Mouse (Mus musculus) CH12.LX (cell line): ENCODE measurements around the gene Ccr10.

Source experiments
- CTCF ChIP-seq, 2 experiments: IDR thresholded peaks in 1 of 2; conservative IDR thresholded peaks in 1 of 2; 2 replicates each; pipeline ENCODE4 v1.5.1; 2011 to 2012; ENCODE audit warnings: low read depth in 2 of 2, low read length in 2 of 2, improper control_type of control experiment in 1 of 2, inconsistent platforms in 1 of 2, mild to moderate bottlenecking in 1 of 2, moderate library complexity in 1 of 2
- EP300 ChIP-seq: IDR thresholded peaks from 2 replicates; pipeline ENCODE4 v1.6.1; 2011; ENCODE audit warnings: low read length, improper control_type of control experiment
- JUND ChIP-seq: conservative IDR thresholded peaks from 2 replicates; pipeline ENCODE4 v1.6.1; 2011; ENCODE audit warnings: low read depth, low read length, improper control_type of control experiment
- MAZ ChIP-seq: IDR thresholded peaks from 2 replicates; pipeline ENCODE4 v1.6.1; 2012; ENCODE audit warnings: low read depth, mild to moderate bottlenecking, inconsistent platforms, low read length, improper control_type of control experiment, moderate library complexity
- MEF2A ChIP-seq: IDR thresholded peaks from 2 replicates; pipeline ENCODE4 v1.6.1; 2014; ENCODE audit warnings: low read depth, mild to moderate bottlenecking, inconsistent platforms, low read length, improper control_type of control experiment, borderline replicate concordance
- SMC3 ChIP-seq: IDR thresholded peaks from 2 replicates; pipeline ENCODE4 v1.6.1; 2011; ENCODE audit warnings: low read depth, low read length, improper control_type of control experiment
- USF1 ChIP-seq: IDR thresholded peaks from 2 replicates; pipeline ENCODE4 v1.6.1; 2014; ENCODE audit warnings: low read depth, mild to moderate bottlenecking, inconsistent platforms, low read length, improper control_type of control experiment

DNA sequence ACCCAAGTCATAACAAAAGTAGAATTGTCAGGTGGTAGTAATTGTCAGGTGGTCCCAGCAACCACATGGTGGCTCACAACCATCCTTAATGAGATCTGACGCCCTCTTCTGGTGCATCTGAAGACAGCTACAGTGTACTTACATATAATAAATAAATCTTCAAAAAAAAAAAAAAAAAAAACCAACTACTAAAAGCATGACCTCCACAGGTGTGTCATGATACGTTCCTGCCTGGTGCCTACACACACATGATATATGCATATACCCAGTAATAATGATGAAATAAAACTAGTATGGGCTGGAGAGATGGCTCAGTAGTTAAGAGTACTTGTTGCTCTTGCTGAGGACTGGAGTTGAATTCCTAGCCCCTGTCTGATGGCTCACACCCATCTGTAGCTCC, 24.2 kb downstream of the Ccr10 start:
- TF ChIP-seq MAZ (no peak), SMC3 (no peak; the same call in 1 of the 2 replicates), USF1 (no peak), CTCF (conservative IDR thresholded peaks at IDR 0.05 in 1 of 2, IDR thresholded peaks at IDR 0.05 in 1 of 2; ENCODE audit: low read depth in 2 of 2, low read length in 2 of 2) (peak in 1 of 2 experiments; percentile 44; a peak in 2 of 4 replicates), EP300 (no peak), MEF2A (no peak), JUND (no peak)
